Mouse (Mus musculus): ENCODE data around the gene Olfr718-ps1. TPM values are rescaled to one million over a fixed set of nuclear protein-coding genes. Genes with fewer than 3 reads are reported as not detected.
"Not testable (repeated sequence)": the region's sequence is repeated elsewhere in the genome, so short reads cannot be mapped to it uniquely, and the experiment has no call there.

Olfr718-ps1 gene
- polyA plus RNA-seq, 1 experiment, result not detected

- no peak overlapping the region for H3K4me3 ChIP-seq (replicated peaks; ENCODE audit: insufficient read depth, low read depth, low read length)
- no peak for TF ChIP-seq CTCF (IDR thresholded peaks at IDR 0.05; ENCODE audit: borderline replicate concordance, insufficient read depth, low read depth, low read length)
- TF ChIP-seq POLR2A (IDR thresholded peaks at IDR 0.05; ENCODE audit: borderline replicate concordance, insufficient read depth, low read length), result no peak
- no peaks in the 10 kb centered on the region for H3K4me1 ChIP-seq (ENCODE audit: control insufficient read depth, insufficient read depth, low read length)
- no peak overlapping the region for H3K27ac ChIP-seq (ENCODE audit: insufficient read depth, low read length)
- DNase-seq, result no peak
- 69% methylated on average over 13 of the region's 13 CpGs for WGBS
- no peaks in the 10 kb centered on the region for H3K27me3 ChIP-seq (ENCODE audit: control insufficient read depth, insufficient read depth, low read length)
Observed at GRCm38 (mm10) chr5:143137580-143137979, 9.8 kb downstream of the Olfr718-ps1 start.

- Histone ChIP-seq H3K27me3 (ENCODE audit: control insufficient read depth, insufficient read depth, low read length) (no peaks in the 10 kb centered on the region), H3K4me1 (ENCODE audit: control insufficient read depth, insufficient read depth, low read length) (no peaks in the 10 kb centered on the region), H3K27ac (ENCODE audit: insufficient read depth, low read length) (no peak overlapping the region), H3K4me3 (replicated peaks; ENCODE audit: insufficient read depth, low read depth, low read length) (no peak overlapping the region)
- DNase-seq, result no peak
- TF ChIP-seq POLR2A (IDR thresholded peaks at IDR 0.05; ENCODE audit: borderline replicate concordance, insufficient read depth, low read length) (no peak), CTCF (IDR thresholded peaks at IDR 0.05; ENCODE audit: borderline replicate concordance, insufficient read depth, low read depth, low read length) (no peak)
- WGBS, result 75% methylated on average over 7 of the region's 7 CpGs
Observed at GRCm38 (mm10) chr5:143135042-143135441, 12.3 kb downstream of the Olfr718-ps1 start.

- DNase-seq; H3K4me3 ChIP-seq (replicated peaks; ENCODE audit: insufficient read depth, low read depth, low read length); H3K27me3 ChIP-seq (ENCODE audit: control insufficient read depth, insufficient read depth, low read length); H3K4me1 ChIP-seq (ENCODE audit: control insufficient read depth, insufficient read depth, low read length); H3K27ac ChIP-seq (ENCODE audit: insufficient read depth, low read length): not testable (repeated sequence)
- 81% methylated on average over 4 of the region's 6 CpGs for WGBS
Observed at GRCm38 (mm10) chr5:143134216-143135010, 13.0 kb downstream of the Olfr718-ps1 start.

- TF ChIP-seq CTCF (IDR thresholded peaks at IDR 0.05; ENCODE audit: borderline replicate concordance, insufficient read depth, low read depth, low read length), result no peak
- WGBS, result 86% methylated on average over 13 of the region's 13 CpGs
- no peak overlapping the region for H3K27ac ChIP-seq (ENCODE audit: insufficient read depth, low read length)
- DNase-seq, result no peak
- no peaks in the 10 kb centered on the region for H3K27me3 ChIP-seq (ENCODE audit: control insufficient read depth, insufficient read depth, low read length)
- no peak overlapping the region for H3K4me3 ChIP-seq (replicated peaks; ENCODE audit: insufficient read depth, low read depth, low read length)
- peaks cover 4% of the 10 kb centered on the region for H3K4me1 ChIP-seq (ENCODE audit: control insufficient read depth, insufficient read depth, low read length)
Observed at GRCm38 (mm10) chr5:143132935-143133514, 14.4 kb downstream of the Olfr718-ps1 start.

- DNase-seq, result no peak
- Histone ChIP-seq H3K27ac (ENCODE audit: insufficient read depth, low read length) (no peak overlapping the region), H3K4me3 (replicated peaks; ENCODE audit: insufficient read depth, low read depth, low read length) (no peak overlapping the region), H3K4me1 (ENCODE audit: control insufficient read depth, insufficient read depth, low read length) (peaks cover 10% of the 10 kb centered on the region), H3K27me3 (ENCODE audit: control insufficient read depth, insufficient read depth, low read length) (no peaks in the 10 kb centered on the region)
- 90% methylated on average over 7 of the region's 7 CpGs for WGBS
- TF ChIP-seq POLR2A (IDR thresholded peaks at IDR 0.05; ENCODE audit: borderline replicate concordance, insufficient read depth, low read length) (no peak), CTCF (IDR thresholded peaks at IDR 0.05; ENCODE audit: borderline replicate concordance, insufficient read depth, low read depth, low read length) (peak; percentile 22; the same call in 1 of the 2 replicates)
Observed at GRCm38 (mm10) chr5:143130342-143130741, 17.0 kb downstream of the Olfr718-ps1 start.

- Histone ChIP-seq H3K4me3 (replicated peaks; ENCODE audit: insufficient read depth, low read depth, low read length) (no peak overlapping the region), H3K27ac (ENCODE audit: insufficient read depth, low read length) (no peak overlapping the region), H3K27me3 (ENCODE audit: control insufficient read depth, insufficient read depth, low read length) (no peaks in the 10 kb centered on the region), H3K4me1 (ENCODE audit: control insufficient read depth, insufficient read depth, low read length) (peaks cover 10% of the 10 kb centered on the region)
- WGBS, result 93% methylated on average over 16 of the region's 16 CpGs
- TF ChIP-seq CTCF (IDR thresholded peaks at IDR 0.05; ENCODE audit: borderline replicate concordance, insufficient read depth, low read depth, low read length) (no peak), POLR2A (IDR thresholded peaks at IDR 0.05; ENCODE audit: borderline replicate concordance, insufficient read depth, low read length) (no peak)
- no peak for DNase-seq
Observed at GRCm38 (mm10) chr5:143129101-143129500, 18.3 kb downstream of the Olfr718-ps1 start.

GRCm38 (mm10) chr5:143127837-143128236, 19.5 kb downstream of the Olfr718-ps1 start:
- Histone ChIP-seq H3K4me3 (replicated peaks; ENCODE audit: insufficient read depth, low read depth, low read length) (peak overlapping the region; percentile 3), H3K27me3 (ENCODE audit: control insufficient read depth, insufficient read depth, low read length) (no peaks in the 10 kb centered on the region), H3K4me1 (ENCODE audit: control insufficient read depth, insufficient read depth, low read length) (peaks cover 10% of the 10 kb centered on the region), H3K27ac (ENCODE audit: insufficient read depth, low read length) (no peak overlapping the region)
- peak; percentile 71 to 86 for DNase-seq
- TF ChIP-seq CTCF (IDR thresholded peaks at IDR 0.05; ENCODE audit: borderline replicate concordance, insufficient read depth, low read depth, low read length) (no peak), POLR2A (IDR thresholded peaks at IDR 0.05; ENCODE audit: borderline replicate concordance, insufficient read depth, low read length) (no peak)
- 5% methylated on average over 8 of the region's 8 CpGs for WGBS

- WGBS, result 73% methylated on average over 4 of the region's 4 CpGs
- Histone ChIP-seq H3K4me3 (replicated peaks; ENCODE audit: insufficient read depth, low read depth, low read length) (no peak overlapping the region), H3K4me1 (ENCODE audit: control insufficient read depth, insufficient read depth, low read length) (peaks cover 10% of the 10 kb centered on the region), H3K27me3 (ENCODE audit: control insufficient read depth, insufficient read depth, low read length) (no peaks in the 10 kb centered on the region), H3K27ac (ENCODE audit: insufficient read depth, low read length) (no peak overlapping the region)
- TF ChIP-seq CTCF (IDR thresholded peaks at IDR 0.05; ENCODE audit: borderline replicate concordance, insufficient read depth, low read depth, low read length), result no peak
- TF ChIP-seq POLR2A (IDR thresholded peaks at IDR 0.05; ENCODE audit: borderline replicate concordance, insufficient read depth, low read length), result no peak
- DNase-seq, result no peak
Observed at GRCm38 (mm10) chr5:143126908-143127307, 20.5 kb downstream of the Olfr718-ps1 start.
